Mouse (Mus musculus) embryonic fibroblast, embryonic 13.5 days (primary cell): ENCODE data around the gene Spon1.

Source experiments
- CTCF ChIP-seq: IDR thresholded peaks from 2 replicates; pipeline ENCODE4 v1.5.1; 2011; ENCODE audit warnings: mild to moderate bottlenecking, control low read depth, low read length, moderate library complexity, borderline replicate concordance; ENCODE audit not compliant: insufficient read depth
- POLR2A ChIP-seq: IDR thresholded peaks from 2 replicates; pipeline ENCODE4 v1.6.1; 2011; ENCODE audit warnings: low read depth, mild to moderate bottlenecking, control low read depth, low read length, moderate library complexity

DNA sequence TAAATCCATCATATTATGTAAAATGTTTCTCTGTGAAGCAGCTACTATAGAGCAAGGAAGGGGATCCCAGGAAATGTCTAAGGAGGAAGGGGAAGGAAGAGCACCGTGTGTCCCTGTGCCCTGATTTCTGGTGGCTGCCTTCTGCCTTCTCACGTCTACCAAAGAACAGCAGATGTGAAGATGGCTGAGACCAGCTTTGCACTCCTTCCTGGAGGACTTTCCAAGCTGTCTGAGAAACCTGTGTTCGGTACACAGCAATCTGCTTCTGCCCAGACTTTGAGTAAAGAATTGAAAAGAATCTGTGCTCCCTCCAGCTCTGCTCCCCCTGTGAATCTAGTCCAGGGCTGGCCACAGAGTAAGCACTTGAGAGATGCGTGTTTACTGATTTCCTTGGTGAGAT is 206.7 kb downstream of the Spon1 start:
- TF ChIP-seq POLR2A (no peak), CTCF (no peak)
